Mouse (Mus musculus) regulatory T cell (primary cell): ENCODE measurements around the gene Plscr2.

Experiments
- in situ Hi-C: fragments of 300-600 bp; cut with MboI, MseI; formaldehyde crosslinking; loops from one replicate; pipeline ENCODE4 v1.15.1; 2025; ENCODE audit warnings: high pct_unique_total_duplicates

Plscr2 gene

GRCm38 (mm10) chr9:92335277-92335818 lies 59.9 kb downstream of the Plscr2 start:
- in situ Hi-C loops = no loop called here

DNA sequence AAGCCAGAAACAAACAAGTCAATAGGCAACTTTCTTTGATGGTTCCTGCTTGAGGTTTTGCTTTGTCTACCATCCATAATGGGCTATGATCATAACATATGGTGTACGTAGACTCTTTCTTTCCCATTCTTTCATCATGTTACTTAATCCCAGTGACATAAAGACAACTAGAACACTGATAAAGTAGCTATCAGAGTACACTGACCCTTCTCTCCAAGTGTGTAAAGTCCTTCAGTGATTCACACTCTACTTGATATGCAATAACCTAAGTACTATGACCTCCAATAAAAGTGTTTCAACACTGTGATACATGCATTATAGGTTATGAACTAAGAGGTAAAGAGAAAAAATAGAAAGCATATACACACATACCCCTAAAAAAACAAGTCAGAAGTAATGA lies 61.7 kb downstream of the Plscr2 start:
- in situ Hi-C loops = no loop called here

GRCm38 (mm10) chr9:92337661-92338060 lies 62.3 kb downstream of the Plscr2 start:
- in situ Hi-C loops = no loop called here

- in situ Hi-C loops = no loop called here
Observed at GRCm38 (mm10) chr9:92338954-92339353, 63.6 kb downstream of the Plscr2 start.
